Mouse (Mus musculus): ENCODE data around the gene N4bp2. TPM values are rescaled to one million over a fixed set of nuclear protein-coding genes. Genes with fewer than 3 reads are reported as not detected.

N4bp2 gene
- total and polyA plus RNA-seq, 3 experiments = 11.4 to 50.6 (median 12.9) TPM

DNA sequence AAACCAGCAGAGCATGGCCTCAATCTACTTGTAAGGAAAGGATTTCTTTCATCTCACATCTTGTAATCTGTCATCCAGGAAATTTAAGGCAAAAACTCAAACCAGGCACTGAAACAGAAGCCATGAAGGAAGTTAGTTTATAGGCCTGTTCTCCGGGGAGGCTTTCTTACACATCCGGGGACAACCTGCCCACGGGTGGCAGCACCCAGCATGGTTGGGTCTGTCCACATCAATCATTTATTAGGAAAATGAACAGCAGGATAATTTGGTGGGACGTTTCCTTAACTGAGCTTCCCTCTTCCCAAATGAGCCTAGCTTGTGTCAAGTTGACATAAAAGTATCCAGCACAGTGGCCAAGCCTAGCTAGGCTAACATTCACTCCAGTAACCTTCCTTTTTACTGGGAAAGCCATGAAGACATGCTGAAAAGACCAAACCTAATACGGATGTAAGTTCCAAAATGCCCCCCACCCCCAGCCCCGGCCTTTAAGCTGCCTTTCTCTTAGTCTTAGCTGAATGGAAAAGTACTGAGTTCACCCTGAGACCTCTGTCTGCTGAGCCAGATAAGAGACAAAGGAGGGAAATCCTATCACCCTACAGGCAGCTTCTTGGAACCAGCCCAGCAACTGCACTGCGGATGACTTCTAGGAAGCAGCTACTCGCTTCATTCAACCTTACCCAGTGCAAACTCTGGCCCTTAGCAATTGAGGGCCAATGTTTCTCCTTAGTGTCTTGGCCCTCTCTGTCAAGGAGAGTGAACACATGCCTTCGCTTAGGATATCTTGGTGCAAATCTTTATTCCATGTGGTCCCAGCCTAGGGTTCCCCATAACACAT, 31.9 kb upstream of the N4bp2 start (continued):
- TF ChIP-seq JUND (IDR thresholded peaks at IDR 0.05; ENCODE audit: low read depth, low read length) (no peak; the same call in 1 of the 2 replicates), MYB (IDR thresholded peaks at IDR 0.05; ENCODE audit: low read depth, low read length) (no peak), USF1 (IDR thresholded peaks at IDR 0.05; ENCODE audit: low read depth, low read length) (no peak), ZNF384 (IDR thresholded peaks at IDR 0.05; ENCODE audit: low read depth, low read length) (no peak), SMC3 (IDR thresholded peaks at IDR 0.05; ENCODE audit: low read depth, low read length) (no peak), GABPA (IDR thresholded peaks at IDR 0.05; ENCODE audit: low read depth, low read length) (no peak), MEF2A (IDR thresholded peaks at IDR 0.05; ENCODE audit: extremely low read depth, insufficient replicate concordance, low read depth, low read length, poor library complexity, severe bottlenecking) (no peak), ETS1 (IDR thresholded peaks at IDR 0.05; ENCODE audit: low read depth, low read length) (peak; percentile 94), RAD21 (IDR thresholded peaks at IDR 0.05; ENCODE audit: low read depth, low read length) (no peak)

GRCm38 (mm10) chr5:65735601-65736000, 27.7 kb upstream of the N4bp2 start:
- Histone ChIP-seq H3K27ac (ENCODE audit: control insufficient read depth, low read depth, low read length) (no peak overlapping the region), H3K79me2 (ENCODE audit: control insufficient read depth, insufficient read depth, low read length, poor library complexity) (no peaks in the 10 kb centered on the region; the same call in 1 of the 2 replicates), H3K4me1 (ENCODE audit: control insufficient read depth in 1 of 2, insufficient read depth in 2 of 2, low read length in 2 of 2) (peaks cover 14 to 21% of the 10 kb centered on the region in 2 experiments), H3K36me3 (ENCODE audit: control insufficient read depth in 1 of 2, insufficient read depth in 2 of 2, low read length in 2 of 2) (peaks cover 0 to 18% of the 10 kb centered on the region in 2 experiments; a peak in 2 of 4 replicates), H3K9ac (ENCODE audit: control insufficient read depth, low read depth, low read length, poor library complexity, severe bottlenecking) (no peak overlapping the region), H3K9me3 (replicated peaks; ENCODE audit: insufficient read depth, low read length) (no peaks in the 10 kb centered on the region), H3K27me3 (ENCODE audit: control insufficient read depth in 1 of 2, insufficient read depth in 2 of 2, low read length in 2 of 2) (no peaks in the 10 kb centered on the region), H3K4me3 (ENCODE audit: control insufficient read depth in 1 of 2, insufficient read depth in 1 of 2, low read depth in 2 of 2, low read length in 2 of 2) (no peak overlapping the region)
- DNase-seq (ENCODE audit: low read depth, low spot score) = no peak
- TF ChIP-seq USF2 (IDR thresholded peaks at IDR 0.05; ENCODE audit: borderline replicate concordance in 1 of 2, insufficient read depth in 1 of 2, low read depth in 1 of 2, low read length in 2 of 2) (no peak), JUND (IDR thresholded peaks at IDR 0.05; ENCODE audit: low read depth, low read length) (no peak), KAT2A (conservative IDR thresholded peaks at IDR 0.05; ENCODE audit: low read depth, low read length) (no peak), ZKSCAN1 (IDR thresholded peaks at IDR 0.05; ENCODE audit: low read depth, low read length) (no peak), GATA1 (IDR thresholded peaks at IDR 0.05; ENCODE audit: low read depth, low read length) (no peak), MAZ (IDR thresholded peaks at IDR 0.05; ENCODE audit: low read depth, low read length) (no peak), POLR2A (IDR thresholded peaks at IDR 0.05; ENCODE audit: control insufficient read depth in 1 of 2, insufficient read depth in 1 of 2, low read depth in 1 of 2, low read length in 2 of 2, poor library complexity in 1 of 2) (no peak), MEF2A (IDR thresholded peaks at IDR 0.05; ENCODE audit: extremely low read depth, insufficient replicate concordance, low read depth, low read length, poor library complexity, severe bottlenecking) (no peak)

DNA sequence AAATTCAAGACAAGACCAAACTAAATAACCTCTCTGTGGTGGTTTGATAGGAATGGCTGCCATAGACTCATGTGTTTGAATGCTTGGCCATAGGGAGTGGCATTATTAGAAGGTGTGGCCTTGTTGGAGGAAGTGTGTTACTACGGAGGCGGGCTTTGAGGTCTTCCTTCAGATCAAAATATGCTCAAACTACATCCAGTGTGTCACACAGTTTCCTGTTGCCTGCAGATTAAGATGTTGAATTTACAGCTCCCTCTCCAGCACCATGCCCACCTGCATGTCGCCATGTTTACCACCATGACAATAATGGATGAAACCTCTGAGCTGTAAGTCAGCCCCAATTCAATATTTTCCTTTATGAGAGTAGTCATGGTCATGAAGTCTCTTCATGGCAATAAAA, 24.0 kb upstream of the N4bp2 start:
- Histone ChIP-seq H3K36me3 (ENCODE audit: control insufficient read depth in 1 of 2, insufficient read depth in 2 of 2, low read length in 2 of 2) (peaks cover 0 to 3% of the 10 kb centered on the region in 2 experiments; a peak in 2 of 4 replicates), H3K27me3 (ENCODE audit: control insufficient read depth in 1 of 2, insufficient read depth in 2 of 2, low read length in 2 of 2) (no peaks in the 10 kb centered on the region), H3K79me2 (ENCODE audit: control insufficient read depth, insufficient read depth, low read length, poor library complexity) (no peaks in the 10 kb centered on the region), H3K4me3 (ENCODE audit: control insufficient read depth in 1 of 2, insufficient read depth in 1 of 2, low read depth in 2 of 2, low read length in 2 of 2) (no peak overlapping the region), H3K27ac (ENCODE audit: control insufficient read depth, low read depth, low read length) (0 out of 2 replicates have a peak overlapping the region, but pooled peaks have one; percentile 3), H3K9ac (ENCODE audit: control insufficient read depth, low read depth, low read length, poor library complexity, severe bottlenecking) (no peak overlapping the region), H3K9me3 (replicated peaks; ENCODE audit: insufficient read depth, low read length) (no peaks in the 10 kb centered on the region), H3K4me1 (ENCODE audit: control insufficient read depth in 1 of 2, insufficient read depth in 2 of 2, low read length in 2 of 2) (peaks cover 3 to 7% of the 10 kb centered on the region in 2 experiments; a peak in 2 of 4 replicates)
- TF ChIP-seq TBP (IDR thresholded peaks at IDR 0.05; ENCODE audit: low read depth, low read length) (0 out of 2 replicates have a peak, but pooled peaks have one; percentile 12), POLR2AphosphoS2 (IDR thresholded peaks at IDR 0.05; ENCODE audit: low read length) (no peak), NELFE (IDR thresholded peaks at IDR 0.05; ENCODE audit: low read depth, low read length) (peak; percentile 29; the same call in 1 of the 2 replicates), BHLHE40 (IDR thresholded peaks at IDR 0.05; ENCODE audit: borderline replicate concordance, low read depth, low read length) (no peak)
- peak; percentile 56 for DNase-seq (ENCODE audit: low read depth, low spot score)

Data from MEL (cell line).